Mouse (Mus musculus): ENCODE measurements at regions not wholly inside any gene's neighbourhood (a gene's known extent, or its start where the extent isn't known, plus 50 kb on each side); places are given as distances from the start of the nearest gene placed in this dataset.
"Not testable (repeated sequence)": the region's sequence is repeated elsewhere in the genome, so short reads cannot be mapped to it uniquely, and the experiment has no call there.

GRCm38 (mm10) chr17:43139916-43140315 is 123.6 kb downstream of the Tnfrsf21 start:
- DNase-seq, result no peak
- 24% methylated on average over 8 of the region's 8 CpGs for WGBS
- TF ChIP-seq CTCF (IDR thresholded peaks at IDR 0.05; ENCODE audit: insufficient read depth, low read length), result no peak
- TF ChIP-seq POLR2A (IDR thresholded peaks at IDR 0.05; ENCODE audit: borderline replicate concordance, extremely low read depth, low read depth, low read length), result no peak
- no peaks in the 10 kb centered on the region for H3K4me1 ChIP-seq (ENCODE audit: control insufficient read depth, insufficient read depth, low read length)
- peak overlapping the region; percentile 41 for H3K4me3 ChIP-seq (replicated peaks; ENCODE audit: extremely low read depth, low read depth, low read length)

GRCm38 (mm10) chr17:43141740-43142139 is 125.4 kb downstream of the Tnfrsf21 start:
- no peak for DNase-seq
- no peak for TF ChIP-seq POLR2A (IDR thresholded peaks at IDR 0.05; ENCODE audit: borderline replicate concordance, extremely low read depth, low read depth, low read length)
- no peak for TF ChIP-seq CTCF (IDR thresholded peaks at IDR 0.05; ENCODE audit: insufficient read depth, low read length)
- no peak overlapping the region for H3K4me3 ChIP-seq (replicated peaks; ENCODE audit: extremely low read depth, low read depth, low read length)
- H3K4me1 ChIP-seq (ENCODE audit: control insufficient read depth, insufficient read depth, low read length), result no peaks in the 10 kb centered on the region
- WGBS, result 78% methylated on average over 7 of the region's 7 CpGs

- TF ChIP-seq POLR2A (IDR thresholded peaks at IDR 0.05; ENCODE audit: borderline replicate concordance, extremely low read depth, low read depth, low read length), result no peak
- no peak overlapping the region for H3K4me3 ChIP-seq (replicated peaks; ENCODE audit: extremely low read depth, low read depth, low read length)
- 65% methylated on average over 1 of the region's 1 CpGs for WGBS
- DNase-seq, result no peak
- no peaks in the 10 kb centered on the region for H3K4me1 ChIP-seq (ENCODE audit: control insufficient read depth, insufficient read depth, low read length)
These were observed 124.4 kb upstream of the Adgrf1 start for GRCm38 (mm10) chr17:43145749-43146148.

- Histone ChIP-seq H3K4me1 (ENCODE audit: control insufficient read depth, insufficient read depth, low read length) (no peaks in the 10 kb centered on the region), H3K4me3 (replicated peaks; ENCODE audit: extremely low read depth, low read depth, low read length) (no peak overlapping the region)
- no peak for TF ChIP-seq CTCF (IDR thresholded peaks at IDR 0.05; ENCODE audit: insufficient read depth, low read length)
- no peak for TF ChIP-seq POLR2A (IDR thresholded peaks at IDR 0.05; ENCODE audit: borderline replicate concordance, extremely low read depth, low read depth, low read length)
- no peak for DNase-seq
- WGBS, result 10% methylated on average over 3 of the region's 3 CpGs
These were observed 122.2 kb upstream of the Adgrf1 start for GRCm38 (mm10) chr17:43147935-43148334.

GRCm38 (mm10) chr17:43152620-43153019 is 117.5 kb upstream of the Adgrf1 start:
- Histone ChIP-seq H3K4me3 (replicated peaks; ENCODE audit: extremely low read depth, low read depth, low read length) (no peak overlapping the region), H3K4me1 (ENCODE audit: control insufficient read depth, insufficient read depth, low read length) (no peaks in the 10 kb centered on the region)
- no peak for DNase-seq
- 80% methylated on average over 3 of the region's 3 CpGs for WGBS
- no peak for TF ChIP-seq POLR2A (IDR thresholded peaks at IDR 0.05; ENCODE audit: borderline replicate concordance, extremely low read depth, low read depth, low read length)
- TF ChIP-seq CTCF (IDR thresholded peaks at IDR 0.05; ENCODE audit: insufficient read depth, low read length), result no peak

GRCm38 (mm10) chr17:43155271-43155670 is 114.9 kb upstream of the Adgrf1 start:
- WGBS, result 92% methylated on average over 8 of the region's 8 CpGs
- H3K4me1 ChIP-seq (ENCODE audit: control insufficient read depth, insufficient read depth, low read length); DNase-seq; H3K4me3 ChIP-seq (replicated peaks; ENCODE audit: extremely low read depth, low read depth, low read length): not testable (repeated sequence)

GRCm38 (mm10) chr17:43156116-43156515 is 114.0 kb upstream of the Adgrf1 start:
- TF ChIP-seq CTCF (IDR thresholded peaks at IDR 0.05; ENCODE audit: insufficient read depth, low read length) (no peak), POLR2A (IDR thresholded peaks at IDR 0.05; ENCODE audit: borderline replicate concordance, extremely low read depth, low read depth, low read length) (no peak)
- 50% methylated on average over 5 of the region's 5 CpGs for WGBS
- Histone ChIP-seq H3K4me1 (ENCODE audit: control insufficient read depth, insufficient read depth, low read length) (0 out of 2 replicates have a peak, but pooled peaks cover 3% of the 10 kb centered on the region), H3K4me3 (replicated peaks; ENCODE audit: extremely low read depth, low read depth, low read length) (no peak overlapping the region)
- no peak for DNase-seq

GRCm38 (mm10) chr17:43157781-43158501 is 112.2 kb upstream of the Adgrf1 start:
- TF ChIP-seq CTCF (IDR thresholded peaks at IDR 0.05; ENCODE audit: insufficient read depth, low read length), result no peak
- TF ChIP-seq POLR2A (IDR thresholded peaks at IDR 0.05; ENCODE audit: borderline replicate concordance, extremely low read depth, low read depth, low read length), result no peak
- H3K4me3 ChIP-seq (replicated peaks; ENCODE audit: extremely low read depth, low read depth, low read length), result no peak overlapping the region
- WGBS, result 19% methylated on average over 15 of the region's 15 CpGs
- DNase-seq, result no peak
- 0 out of 2 replicates have a peak, but pooled peaks cover 3% of the 10 kb centered on the region for H3K4me1 ChIP-seq (ENCODE audit: control insufficient read depth, insufficient read depth, low read length)

GRCm38 (mm10) chr17:43158741-43159140 is 111.4 kb upstream of the Adgrf1 start:
- H3K4me3 ChIP-seq (replicated peaks; ENCODE audit: extremely low read depth, low read depth, low read length), result no peak overlapping the region
- 0 out of 2 replicates have a peak, but pooled peaks cover 3% of the 10 kb centered on the region for H3K4me1 ChIP-seq (ENCODE audit: control insufficient read depth, insufficient read depth, low read length)
- WGBS, result 33% methylated on average over 10 of the region's 10 CpGs
- TF ChIP-seq CTCF (IDR thresholded peaks at IDR 0.05; ENCODE audit: insufficient read depth, low read length) (no peak), POLR2A (IDR thresholded peaks at IDR 0.05; ENCODE audit: borderline replicate concordance, extremely low read depth, low read depth, low read length) (no peak)
- no peak for DNase-seq

GRCm38 (mm10) chr17:43161306-43161705 is 108.8 kb upstream of the Adgrf1 start:
- H3K4me1 ChIP-seq (ENCODE audit: control insufficient read depth, insufficient read depth, low read length); H3K4me3 ChIP-seq (replicated peaks; ENCODE audit: extremely low read depth, low read depth, low read length); DNase-seq: not testable (repeated sequence)
- 57% methylated on average over 10 of the region's 10 CpGs for WGBS
